Mouse (Mus musculus) spleen, adult 12 weeks (tissue): ENCODE measurements around the gene Gm43064.
"Not testable (repeated sequence)": the region's sequence is repeated elsewhere in the genome, so short reads cannot be mapped to it uniquely, and the experiment has no call there.

ENCODE experiments used
- DNase-seq: peaks from one replicate; pipeline ENCODE4 v3.0.0; 2022; ENCODE audit warnings: low spot score

Gene Gm43064

GRCm38 (mm10) chr3:103808891-103809798 is at the start of gene Gm43064, which contains the start of the genes Dclre1b and Ap4b1:
Gene Gm43064, plus strand, starts transcription at chr3:103809573.
Gene Dclre1b, minus strand, starts transcription at chr3:103809444.
Gene Ap4b1, plus strand, starts transcription at chr3:103809520.
- DNase-seq: peak; percentile 81

GRCm38 (mm10) chr3:103766789-103767188 is 42.6 kb upstream of the Gm43064 start:
- DNase-seq: no peak

GRCm38 (mm10) chr3:103771531-103772130 is 37.7 kb upstream of the Gm43064 start:
- no peak for DNase-seq

DNA sequence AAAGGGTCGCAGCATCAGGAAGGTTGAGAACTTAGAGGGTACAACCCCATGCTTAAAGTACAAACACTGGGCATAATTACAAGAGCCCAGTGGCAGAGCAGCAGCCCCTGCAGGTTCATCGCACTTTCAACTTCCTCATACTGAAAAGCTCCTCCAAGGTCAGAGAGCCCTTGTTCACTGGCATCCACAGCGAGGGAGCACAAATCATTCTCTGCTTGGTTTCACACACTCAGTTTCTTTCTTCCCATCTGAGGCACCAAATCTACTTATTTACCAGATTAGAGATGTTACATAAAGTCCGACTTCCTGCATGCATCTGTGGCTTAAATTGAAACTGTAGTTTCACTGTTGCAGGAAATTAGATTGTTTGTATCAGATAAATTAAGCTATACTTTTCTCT is 36.5 kb upstream of the Gm43064 start:
- no peak for DNase-seq

DNA sequence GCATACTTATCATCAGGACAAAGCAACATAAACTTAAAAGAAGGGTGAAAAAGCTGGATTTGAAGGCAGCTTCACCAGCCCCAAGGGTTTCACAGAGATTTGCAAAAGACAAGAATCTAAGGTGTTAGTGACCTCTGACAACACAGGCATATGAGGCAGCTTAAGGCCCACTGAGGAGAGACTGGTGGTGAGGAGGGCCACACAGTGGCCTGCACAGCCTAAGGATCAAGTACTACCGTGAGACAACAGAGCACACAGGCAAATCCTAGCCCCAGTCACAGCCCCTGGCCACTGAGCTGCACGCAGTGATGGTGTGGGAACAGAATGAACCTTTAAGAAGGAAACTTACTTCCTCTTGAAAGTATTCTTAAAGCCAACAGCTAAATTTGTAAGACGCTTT is 35.9 kb upstream of the Gm43064 start:
- DNase-seq: no peak

GRCm38 (mm10) chr3:103774009-103774408 is 35.4 kb upstream of the Gm43064 start:
- no peak for DNase-seq

DNA sequence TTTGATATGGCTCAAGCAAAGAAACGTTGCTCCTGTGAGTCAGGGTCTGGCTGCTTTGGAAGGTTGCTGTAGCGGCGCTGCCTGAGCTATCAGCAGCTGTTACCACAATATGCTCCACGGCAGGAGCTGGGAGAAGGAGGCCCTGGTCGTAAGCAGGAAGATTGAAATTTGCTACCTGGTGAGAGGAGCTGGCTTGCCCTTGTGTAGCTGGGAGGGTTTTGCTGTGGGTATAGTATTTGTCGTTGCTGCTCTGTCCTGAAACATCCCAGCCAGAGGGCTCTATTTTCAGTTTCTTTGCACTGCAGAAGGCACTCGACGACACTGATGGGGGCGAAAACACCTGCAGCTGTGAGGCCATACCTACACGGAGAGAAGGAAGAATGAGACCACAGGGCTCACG is 31.4 kb upstream of the Gm43064 start:
- no peak for DNase-seq

- no peak for DNase-seq
Measured at GRCm38 (mm10) chr3:103778660-103779059, 30.7 kb upstream of the Gm43064 start.

DNA sequence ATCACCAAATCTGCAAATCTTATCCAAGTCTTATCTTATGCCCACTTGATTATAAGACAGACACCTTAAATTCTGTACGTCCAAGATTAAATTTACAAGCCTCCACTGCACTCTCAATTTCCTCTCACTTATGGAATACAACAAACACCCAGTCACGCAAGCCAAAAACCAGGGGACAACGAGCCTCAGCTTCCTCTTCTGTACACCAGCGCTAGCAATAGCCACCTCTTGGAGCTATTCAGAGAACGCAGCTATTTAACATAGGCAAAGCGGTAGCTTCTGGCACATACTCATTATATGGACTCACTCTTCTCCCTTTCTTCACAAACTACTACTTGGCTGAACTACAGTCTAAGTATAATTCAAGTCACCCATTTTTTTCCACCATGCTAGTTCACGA is 30.2 kb upstream of the Gm43064 start:
- no peak for DNase-seq

DNA sequence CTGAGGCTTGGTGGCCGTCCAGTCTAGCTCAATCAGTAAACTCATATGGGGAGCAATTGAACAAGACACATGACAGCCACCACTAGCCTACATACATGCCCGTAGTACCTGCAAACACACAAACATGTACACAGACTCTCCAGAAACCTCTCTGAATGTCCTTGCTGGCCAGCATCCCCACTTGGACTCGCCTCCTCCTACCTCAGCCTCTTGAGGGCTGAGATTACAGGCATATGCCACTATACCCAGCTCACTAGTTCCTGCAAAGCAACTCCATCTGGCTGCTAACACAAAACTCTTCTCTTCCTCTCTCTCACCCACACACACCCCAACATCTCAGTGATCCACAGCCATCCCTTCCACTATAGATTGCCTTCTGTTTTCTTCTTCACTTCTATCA is 29.1 kb upstream of the Gm43064 start:
- DNase-seq: no peak

DNA sequence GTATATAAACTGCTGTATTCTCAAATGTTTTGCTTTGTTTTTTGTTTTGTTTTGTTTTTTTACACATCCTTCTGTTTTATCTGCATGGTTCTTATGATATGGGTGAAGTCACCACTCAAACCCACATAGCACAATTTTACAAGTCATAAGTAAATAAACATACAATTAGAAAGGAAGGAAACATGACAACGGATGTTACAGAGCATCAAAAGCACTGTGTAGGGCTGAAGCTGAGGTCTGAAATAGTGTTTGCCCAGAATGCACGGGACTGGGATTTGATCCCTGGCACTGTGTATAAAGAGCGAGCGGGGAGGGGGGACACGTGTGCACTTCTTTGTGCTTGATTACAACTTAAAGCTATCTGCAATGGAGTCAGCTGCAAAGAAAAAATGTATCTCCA is 28.6 kb upstream of the Gm43064 start:
- DNase-seq: no peak

- DNase-seq: no peak
Measured at GRCm38 (mm10) chr3:103782844-103783609, 26.3 kb upstream of the Gm43064 start.

DNA sequence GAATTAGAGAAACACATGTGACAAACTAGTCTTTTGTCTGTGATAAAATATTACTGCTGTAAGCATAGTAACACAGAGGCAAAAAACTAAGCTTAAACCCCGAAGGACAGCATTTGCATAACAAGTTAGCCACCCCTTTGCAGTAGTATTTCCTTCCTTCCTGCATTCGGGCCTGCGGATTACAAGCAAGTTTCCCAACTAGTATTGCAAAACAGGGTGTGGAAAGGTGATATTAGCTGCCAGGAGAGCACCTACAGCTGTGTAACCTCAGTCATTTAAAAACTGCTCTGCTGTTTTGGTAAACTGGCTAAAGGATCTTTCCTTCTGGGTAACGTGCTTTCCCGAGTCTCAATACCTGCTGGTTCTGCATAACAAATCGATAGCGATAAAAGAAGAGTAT is 22.1 kb upstream of the Gm43064 start:
- DNase-seq: no peak

DNA sequence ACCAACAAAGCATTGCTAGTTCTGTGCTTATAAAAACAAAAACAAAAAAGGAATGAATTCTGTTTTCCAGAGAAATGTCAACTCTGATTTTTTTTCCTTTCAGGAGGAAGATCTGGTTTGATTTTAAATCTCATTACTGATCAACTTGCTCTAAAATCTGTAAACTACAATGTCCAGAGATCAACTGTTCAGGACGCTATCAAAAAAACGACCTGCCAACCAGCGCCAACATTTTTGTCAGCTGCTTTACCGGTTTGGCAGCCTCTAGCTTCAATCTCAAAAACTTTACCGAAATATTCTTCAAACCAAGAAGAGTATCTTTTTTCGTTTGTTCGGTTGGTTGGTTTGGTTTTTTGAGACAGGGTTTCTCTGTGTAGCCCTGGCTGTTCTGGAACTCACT is 20.3 kb upstream of the Gm43064 start:
- DNase-seq: no peak

- DNase-seq: peak; percentile 50
Measured at GRCm38 (mm10) chr3:103789891-103790345, 19.5 kb upstream of the Gm43064 start.

DNA sequence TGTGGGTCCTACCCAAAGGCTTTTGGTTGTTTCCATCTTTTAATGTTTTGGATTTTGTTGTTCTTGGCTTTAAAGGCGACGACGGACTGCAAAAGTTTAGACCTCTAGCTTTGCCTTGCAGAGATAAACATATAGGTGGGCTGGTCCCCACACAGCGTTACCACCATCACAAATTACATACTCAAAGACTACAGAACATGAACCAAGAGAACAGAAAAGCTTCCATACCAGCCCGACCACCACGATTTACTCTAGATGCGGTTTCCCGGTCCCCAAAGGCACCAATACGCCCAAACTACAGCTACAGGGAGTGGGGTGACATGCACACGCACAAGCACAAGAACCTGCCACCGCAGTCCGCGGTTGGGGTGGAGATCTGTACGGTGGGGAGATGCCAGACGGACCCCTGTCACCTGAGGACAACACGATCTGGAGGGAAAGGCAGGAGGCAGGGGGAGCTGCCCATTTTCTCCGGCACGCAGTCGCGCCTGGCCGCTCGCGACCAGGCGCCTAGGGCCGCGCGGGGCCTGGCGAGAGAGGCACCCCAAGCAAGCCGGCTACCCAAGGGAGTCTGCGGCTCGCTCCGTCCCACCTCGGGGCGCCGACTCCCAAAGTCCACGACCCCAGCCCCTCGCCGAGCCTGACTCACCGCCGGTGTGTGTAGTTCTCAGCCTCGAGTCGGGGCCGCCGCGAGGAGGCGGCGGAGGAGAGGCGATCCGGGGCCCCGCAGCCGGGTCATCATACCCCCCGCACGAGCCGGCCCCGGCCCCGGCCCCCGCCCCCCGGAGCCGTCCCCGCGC is 18.8 kb upstream of the Gm43064 start:
- peak; percentile 53 for DNase-seq

- DNase-seq: peak; percentile 87
Measured at GRCm38 (mm10) chr3:103791230-103792110, 17.9 kb upstream of the Gm43064 start, which contains the start of gene Hipk1. Gene Hipk1, minus strand, starts transcription at chr3:103791563.

GRCm38 (mm10) chr3:103792111-103792406 is 17.3 kb upstream of the Gm43064 start:
- not testable (repeated sequence) for DNase-seq

GRCm38 (mm10) chr3:103792566-103792965 is 16.8 kb upstream of the Gm43064 start:
- DNase-seq: no peak

GRCm38 (mm10) chr3:103796389-103796788 is 13.0 kb upstream of the Gm43064 start:
- DNase-seq: no peak

DNA sequence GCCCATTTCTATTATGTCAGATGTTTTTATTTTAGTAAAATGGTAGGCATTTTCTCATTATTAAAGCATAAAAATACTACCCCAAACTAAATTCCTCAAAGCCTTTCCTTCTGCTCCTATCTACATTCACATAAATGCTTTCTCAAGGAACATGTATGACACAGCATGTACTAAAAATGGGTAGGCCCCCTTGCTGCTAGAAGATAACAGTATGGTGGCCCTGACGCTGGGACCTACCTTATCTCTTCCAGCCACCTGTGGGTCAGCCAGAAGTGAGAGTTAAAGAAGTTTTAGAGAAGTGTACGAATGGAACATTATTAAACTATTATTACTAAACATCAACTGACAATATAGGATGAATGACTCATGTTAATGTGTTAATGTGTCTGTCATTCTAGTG is 9.9 kb upstream of the Gm43064 start:
- peak; percentile 43 for DNase-seq
